Mouse (Mus musculus) forebrain, embryonic 14.5 days (tissue): ENCODE results near the gene Dscaml1. TPM values are rescaled to one million over a fixed set of nuclear protein-coding genes. Genes with fewer than 3 reads are reported as not detected.

Experiments used
- ATAC-seq: fragments of 200-750 bp; cut with Nextera tagmentation; 2 replicates; pipeline ENCODE4 v1.8.0; 2017; ENCODE audit warnings: mild to moderate bottlenecking, moderate library complexity
- DNase-seq: peaks from one replicate; pipeline ENCODE4 v3.0.0-alpha.2; 2015; ENCODE audit warnings: low spot score
- H3K27ac ChIP-seq: fragments of 300-500 bp; sonication (generic); 2 replicates; pipeline ENCODE4 v1.5.1; 2014; ENCODE audit warnings: low read depth, mild to moderate bottlenecking, control low read depth, low read length, moderate library complexity
- H3K27me3 ChIP-seq: fragments of 300-500 bp; sonication (generic); replicated peaks from 2 replicates; pipeline ENCODE4 v1.6.1; 2014; ENCODE audit warnings: low read length, control low read depth, mixed read lengths; ENCODE audit not compliant: control insufficient read depth, insufficient read depth
- H3K36me3 ChIP-seq: fragments of 300-500 bp; sonication (generic); 2 replicates; pipeline ENCODE4 v1.6.1; 2014; ENCODE audit warnings: low read length, control low read depth; ENCODE audit not compliant: control insufficient read depth, insufficient read depth
- H3K4me1 ChIP-seq: fragments of 300-500 bp; sonication (generic); 2 replicates; pipeline ENCODE4 v1.6.1; 2014; ENCODE audit warnings: antibody characterized with exemption, low read length, control low read depth; ENCODE audit not compliant: control insufficient read depth, insufficient read depth
- H3K4me2 ChIP-seq: fragments of 300-500 bp; sonication (generic); 2 replicates; pipeline ENCODE4 v1.6.1; 2014; ENCODE audit warnings: mild to moderate bottlenecking, control low read depth, low read length
- H3K4me3 ChIP-seq: fragments of 300-500 bp; sonication (generic); 2 replicates; pipeline ENCODE4 v1.5.1; 2014; ENCODE audit warnings: low read depth, low read length, control low read depth
- H3K9ac ChIP-seq: fragments of 300-500 bp; sonication (generic); 2 replicates; pipeline ENCODE4 v1.6.1; 2014; ENCODE audit warnings: mild to moderate bottlenecking, low read length, control low read depth, moderate library complexity
- H3K9me3 ChIP-seq: fragments of 300-500 bp; sonication (generic); replicated peaks from 2 replicates; pipeline ENCODE4 v1.6.1; 2016; ENCODE audit warnings: low read length, control low read depth, mixed read lengths; ENCODE audit not compliant: control insufficient read depth
- WGBS: fragments of 180-500 bp; shearing (Covaris S2); extraction: QIAGEN DNeasy Blood & Tissue Kit; methylation state at CpG from one replicate; pipeline ENCODE4 v1.1.7; 2014; 5-methylcytosine and 5-hydroxymethylcytosine counted together
- polyA plus RNA-seq: library from polyadenylated mRNA; unstranded; fragments of >200 nt; fragmentation: Nextera tagmentation; extraction: Ambion mirVana; gene quantifications from 2 replicates; pipeline ENCODE4 v1.2.1, GENCODE M21; 2014

Gene Dscaml1
- polyA plus RNA-seq, 1 experiment from 2014 or later, result 11.3 TPM

DNA sequence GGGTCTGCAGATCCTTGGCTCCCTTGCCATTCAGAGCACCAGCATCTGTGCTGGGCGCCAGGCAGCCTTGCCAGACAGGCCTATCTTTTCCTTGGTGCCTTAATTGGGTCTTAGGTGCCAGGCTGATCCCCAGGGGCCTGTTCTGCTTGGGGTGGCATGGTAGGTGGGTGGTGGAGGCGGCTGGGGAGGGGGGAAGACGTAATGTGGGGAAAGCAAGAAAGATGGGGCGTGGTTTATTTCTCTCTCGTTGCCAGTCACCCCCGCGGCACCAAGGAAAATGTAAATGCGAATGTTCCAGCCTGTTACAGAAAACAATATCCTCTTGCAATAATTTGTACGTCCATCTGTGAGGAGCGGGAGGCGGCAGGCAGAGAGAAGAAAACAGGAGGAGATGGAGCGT, 6.2 kb downstream of the Dscaml1 start:
- H3K9ac ChIP-seq, result peak overlapping the region; percentile 84
- peak overlapping the region; percentile 71 for H3K4me3 ChIP-seq
- 18% methylated on average over 12 of the region's 12 CpGs for WGBS
- peaks cover 43% of the 10 kb centered on the region for H3K4me1 ChIP-seq
- ATAC-seq (peak; percentile 60), DNase-seq (peak; percentile 83)
- H3K36me3 ChIP-seq, result no peaks in the 10 kb centered on the region
- peaks cover 21% of the 10 kb centered on the region for H3K27me3 ChIP-seq
- peak overlapping the region; percentile 81 for H3K4me2 ChIP-seq
- H3K9me3 ChIP-seq, result no peaks in the 10 kb centered on the region
- peak overlapping the region; percentile 70 for H3K27ac ChIP-seq

DNA sequence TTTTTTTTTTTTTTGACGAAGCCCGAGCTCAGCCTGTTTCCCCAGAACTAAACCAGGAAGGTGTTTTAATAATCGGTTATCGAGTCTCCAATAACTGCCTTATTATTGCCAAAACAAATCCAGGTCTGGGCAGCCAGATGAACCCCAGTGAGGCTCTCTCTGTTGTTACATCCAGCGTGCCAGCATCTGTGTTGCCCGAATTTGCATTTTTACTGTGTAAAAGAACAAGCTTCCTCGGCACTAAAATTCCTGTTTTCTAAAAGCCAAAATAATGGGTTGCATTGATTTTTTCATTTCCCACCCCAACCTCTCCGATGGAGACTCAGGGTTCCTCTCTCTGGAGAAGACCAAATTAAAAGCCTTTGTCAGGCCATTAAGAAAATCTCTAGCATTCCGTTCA, 6.7 kb downstream of the Dscaml1 start:
- Histone ChIP-seq H3K9me3 (no peaks in the 10 kb centered on the region), H3K27me3 (peaks cover 21% of the 10 kb centered on the region), H3K4me1 (peaks cover 43% of the 10 kb centered on the region), H3K36me3 (no peaks in the 10 kb centered on the region), H3K27ac (peak overlapping the region; percentile 70), H3K9ac (peak overlapping the region; percentile 84), H3K4me2 (peak overlapping the region; percentile 81), H3K4me3 (peak overlapping the region; percentile 71; the same call in 1 of the 2 replicates)
- DNase-seq (peak; percentile 70), ATAC-seq (no peak)
- WGBS, result 17% methylated on average over 9 of the region's 9 CpGs

DNA sequence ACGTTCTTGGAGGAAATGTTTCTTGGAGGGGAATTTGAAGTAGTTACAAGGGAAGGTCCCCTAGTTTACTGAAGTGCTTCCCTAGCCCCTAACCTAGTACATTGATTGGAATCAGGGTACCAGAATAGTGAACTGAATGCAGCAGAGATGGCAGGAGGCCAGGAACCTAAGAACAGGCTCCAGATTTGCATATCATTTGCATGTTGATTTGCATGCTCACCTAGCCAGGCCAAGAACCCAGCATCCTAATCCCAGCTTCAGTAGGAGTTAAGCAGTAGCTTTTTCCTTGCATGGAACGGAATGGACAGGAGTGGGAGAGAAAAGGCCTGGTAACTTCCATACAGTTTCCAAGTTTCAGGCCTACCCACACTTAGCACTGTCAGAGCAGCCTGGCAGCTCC, 7.7 kb downstream of the Dscaml1 start:
- Histone ChIP-seq H3K4me3 (no peak overlapping the region), H3K36me3 (no peaks in the 10 kb centered on the region), H3K27ac (peak overlapping the region; percentile 70), H3K9me3 (no peaks in the 10 kb centered on the region), H3K27me3 (peaks cover 16% of the 10 kb centered on the region), H3K4me1 (peaks cover 44% of the 10 kb centered on the region), H3K9ac (peak overlapping the region; percentile 32; the same call in 1 of the 2 replicates), H3K4me2 (peak overlapping the region; percentile 81)
- peak; percentile 89 for DNase-seq
- 27% methylated on average over 2 of the region's 2 CpGs for WGBS
- 0 out of 2 replicates have a peak, but pooled peaks have one; percentile 32 for ATAC-seq

DNA sequence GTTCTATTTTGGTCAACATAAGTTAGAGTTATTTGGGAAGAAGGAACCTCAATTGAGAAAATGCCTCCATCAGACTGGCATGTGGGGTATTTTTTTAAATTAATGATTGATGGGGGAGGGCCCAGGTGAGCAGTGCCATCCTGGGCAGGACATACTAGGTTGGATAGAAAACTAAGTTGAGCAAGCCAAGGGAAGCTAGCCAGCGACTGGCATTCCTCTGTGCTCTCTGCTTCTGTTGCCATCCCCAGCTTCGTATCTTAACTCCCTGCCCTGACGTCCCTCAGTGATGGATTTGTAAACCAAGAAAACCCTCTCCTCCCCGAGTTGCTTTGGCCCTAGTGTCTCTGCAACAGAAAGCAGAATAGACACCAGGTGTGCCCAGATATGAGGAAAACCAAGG, 12.6 kb downstream of the Dscaml1 start:
- peaks cover 32% of the 10 kb centered on the region for H3K4me1 ChIP-seq
- no peak for ATAC-seq
- H3K4me2 ChIP-seq, result no peak overlapping the region
- no peaks in the 10 kb centered on the region for H3K27me3 ChIP-seq
- no peak overlapping the region for H3K4me3 ChIP-seq
- no peak for DNase-seq
- H3K9me3 ChIP-seq, result no peaks in the 10 kb centered on the region
- WGBS, result 77% methylated on average over 4 of the region's 4 CpGs
- no peaks in the 10 kb centered on the region for H3K36me3 ChIP-seq
- H3K27ac ChIP-seq, result no peak overlapping the region
- H3K9ac ChIP-seq, result no peak overlapping the region

DNA sequence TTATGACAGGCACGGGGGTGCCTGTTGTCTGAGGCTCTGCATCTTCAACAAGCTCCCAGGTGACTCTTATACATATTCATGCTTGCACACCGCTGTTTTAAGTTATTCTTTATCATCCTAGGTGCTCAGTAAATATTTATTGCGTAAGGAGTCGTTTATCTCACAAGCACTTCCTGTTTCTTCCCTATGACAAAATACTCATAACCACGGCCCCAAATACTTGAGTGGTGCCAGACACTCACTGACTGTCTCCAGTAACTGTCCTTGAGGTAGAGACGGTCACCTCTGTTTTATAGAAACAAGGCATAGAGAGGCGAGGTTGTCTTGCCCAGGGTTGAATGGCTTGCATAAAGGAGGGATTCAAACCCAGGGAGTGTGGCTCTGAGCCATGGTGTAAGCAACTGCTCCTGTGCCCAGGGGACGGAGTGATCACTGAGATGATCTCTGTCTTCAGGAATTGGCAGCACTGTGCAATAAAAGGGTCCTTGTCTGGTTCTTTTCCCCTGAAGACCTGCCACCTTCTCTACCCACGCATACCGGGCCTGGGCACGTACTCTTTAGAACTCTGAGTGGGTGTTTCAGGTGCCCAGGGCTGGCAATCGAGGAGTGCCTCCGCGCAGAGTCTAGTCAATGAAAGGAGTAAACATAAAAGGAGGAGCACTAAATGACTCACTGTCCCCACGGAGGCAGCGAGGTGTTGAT, 13.8 kb downstream of the Dscaml1 start:
- WGBS, result 82% methylated on average over 16 of the region's 16 CpGs
- no peaks in the 10 kb centered on the region for H3K27me3 ChIP-seq
- H3K9me3 ChIP-seq, result no peaks in the 10 kb centered on the region
- ATAC-seq (no peak), DNase-seq (no peak)
- H3K4me2 ChIP-seq, result no peak overlapping the region
- H3K27ac ChIP-seq, result no peak overlapping the region
- H3K4me3 ChIP-seq, result no peak overlapping the region
- peaks cover 21% of the 10 kb centered on the region for H3K4me1 ChIP-seq
- no peak overlapping the region for H3K9ac ChIP-seq
- H3K36me3 ChIP-seq, result no peaks in the 10 kb centered on the region

DNA sequence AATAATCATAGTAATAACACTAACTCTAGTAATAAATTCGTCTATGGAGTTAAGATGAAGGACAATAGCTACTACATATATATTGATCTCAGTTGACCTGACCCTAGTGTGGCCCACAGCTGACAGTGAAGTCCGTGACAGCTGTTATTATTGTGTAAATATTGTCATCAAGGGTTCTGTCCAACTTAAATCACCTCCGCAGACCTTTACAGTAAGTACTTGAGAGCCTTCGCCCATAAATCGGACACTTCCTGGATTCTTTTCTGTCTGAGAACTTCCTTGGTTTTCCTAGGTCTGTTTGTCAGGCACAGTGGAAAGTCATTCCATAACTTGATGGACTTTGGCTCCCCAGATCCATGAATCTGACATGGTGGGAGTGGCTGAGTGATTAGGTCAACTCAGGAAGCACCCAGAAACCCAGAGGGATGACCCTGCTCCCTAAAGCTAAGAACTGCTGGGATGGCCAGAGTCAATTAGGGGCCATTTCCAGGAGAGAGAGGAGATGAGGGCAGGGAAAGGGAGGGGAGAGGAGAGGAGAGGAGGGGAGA, 17.9 kb downstream of the Dscaml1 start:
- DNase-seq, result no peak
- peaks cover 7% of the 10 kb centered on the region for H3K4me1 ChIP-seq
- no peaks in the 10 kb centered on the region for H3K9me3 ChIP-seq
- 86% methylated on average over 5 of the region's 5 CpGs for WGBS
- ATAC-seq, result no peak
- H3K27ac ChIP-seq, result no peak overlapping the region
- no peak overlapping the region for H3K4me2 ChIP-seq
- no peaks in the 10 kb centered on the region for H3K27me3 ChIP-seq
- no peak overlapping the region for H3K4me3 ChIP-seq
- peaks cover 11% of the 10 kb centered on the region; the same call in 1 of the 2 replicates for H3K36me3 ChIP-seq
- H3K9ac ChIP-seq, result no peak overlapping the region

DNA sequence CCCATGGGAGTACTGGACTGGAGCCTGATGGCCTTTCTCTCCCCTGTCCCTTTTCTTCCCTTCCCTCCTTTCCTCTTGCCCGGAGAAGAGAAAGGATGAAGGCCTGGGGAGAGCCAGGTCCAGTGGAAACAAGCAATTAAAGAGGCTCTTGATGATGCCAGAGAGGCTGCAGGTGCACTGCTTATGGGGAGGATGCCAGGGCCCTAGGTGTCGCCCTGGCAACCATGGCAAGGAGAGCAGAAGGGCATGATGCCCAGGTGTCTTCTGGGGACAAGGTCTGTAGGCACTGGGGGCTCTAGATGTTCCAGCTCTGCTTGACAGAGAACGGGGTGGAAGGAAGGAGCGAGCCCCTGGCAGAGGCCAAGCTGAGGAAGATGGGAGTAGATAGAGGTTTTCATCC, 23.2 kb downstream of the Dscaml1 start:
- H3K9me3 ChIP-seq, result no peaks in the 10 kb centered on the region
- peaks cover 1% of the 10 kb centered on the region for H3K4me1 ChIP-seq
- no peak for DNase-seq
- H3K27me3 ChIP-seq, result no peaks in the 10 kb centered on the region
- H3K9ac ChIP-seq, result no peak overlapping the region
- 86% methylated on average over 4 of the region's 4 CpGs for WGBS
- no peak overlapping the region for H3K4me3 ChIP-seq
- peaks cover 29% of the 10 kb centered on the region for H3K36me3 ChIP-seq
- no peak for ATAC-seq
- H3K27ac ChIP-seq, result no peak overlapping the region
- H3K4me2 ChIP-seq, result no peak overlapping the region

DNA sequence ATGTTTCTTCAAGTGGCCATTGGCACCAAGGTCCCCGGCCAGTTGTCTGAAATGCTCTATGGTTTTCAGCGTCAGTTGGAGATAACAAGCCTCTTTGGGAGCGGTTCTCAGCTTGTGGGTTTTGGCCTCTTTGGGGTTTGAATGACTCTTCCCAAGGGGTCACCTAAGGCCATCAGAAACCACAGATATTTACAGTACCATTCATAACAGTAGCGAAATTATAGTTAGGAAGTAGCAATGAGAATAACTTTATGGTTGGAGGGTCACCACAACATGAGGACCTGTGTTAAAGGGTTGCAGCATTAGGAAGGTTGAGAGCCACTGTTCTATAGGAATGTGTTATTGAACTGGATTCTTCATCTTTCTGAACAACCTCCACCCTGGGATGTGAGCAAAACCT, 24.9 kb downstream of the Dscaml1 start:
- no peak overlapping the region for H3K27ac ChIP-seq
- 94% methylated on average over 4 of the region's 4 CpGs for WGBS
- ATAC-seq, result no peak

DNA sequence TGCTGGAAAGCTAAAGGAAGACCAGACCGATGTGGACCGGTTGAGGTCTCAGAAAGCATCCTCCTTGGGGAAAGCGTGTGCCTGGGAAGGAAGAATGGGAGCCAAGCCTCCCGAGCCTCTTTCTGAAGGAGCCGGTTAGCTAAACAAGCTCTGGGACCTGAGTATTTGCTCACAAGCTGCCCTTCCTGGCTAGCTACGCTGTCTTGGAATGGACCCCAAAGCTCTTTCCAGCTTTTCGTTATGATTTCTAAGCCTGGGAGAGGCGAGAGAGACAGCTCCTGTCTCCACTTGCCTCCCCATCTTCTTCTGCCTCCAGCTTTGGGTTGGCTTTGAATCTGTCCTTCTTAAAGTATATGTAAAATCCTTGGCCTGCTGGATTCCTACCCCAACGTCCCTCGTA, 27.6 kb downstream of the Dscaml1 start:
- no peak for ATAC-seq
- 87% methylated on average over 10 of the region's 10 CpGs for WGBS

More for the DNA sequence above, 24.9 kb downstream of the Dscaml1 start:
- H3K9ac ChIP-seq, result no peak overlapping the region
- peaks cover 8% of the 10 kb centered on the region for H3K4me1 ChIP-seq
- no peak for DNase-seq
- no peak overlapping the region for H3K4me3 ChIP-seq
- no peaks in the 10 kb centered on the region for H3K9me3 ChIP-seq
- no peak overlapping the region for H3K4me2 ChIP-seq
- peaks cover 29% of the 10 kb centered on the region for H3K36me3 ChIP-seq
- H3K27me3 ChIP-seq, result no peaks in the 10 kb centered on the region

More for the DNA sequence above, 27.6 kb downstream of the Dscaml1 start:
- DNase-seq, result no peak
- Histone ChIP-seq H3K4me1 (peaks cover 10% of the 10 kb centered on the region), H3K36me3 (peaks cover 17% of the 10 kb centered on the region), H3K4me2 (no peak overlapping the region), H3K9ac (no peak overlapping the region), H3K9me3 (no peaks in the 10 kb centered on the region), H3K27me3 (no peaks in the 10 kb centered on the region), H3K4me3 (no peak overlapping the region), H3K27ac (no peak overlapping the region)
